Mouse (Mus musculus) ES-Bruce4 (cell line): ENCODE results near the gene Nme7.

Source experiments
- CTCF ChIP-seq: IDR thresholded peaks from one replicate; pipeline ENCODE4 v1.8.1; 2011; ENCODE audit warnings: low read depth, low read length
- POLR2A ChIP-seq: IDR thresholded peaks from one replicate; pipeline ENCODE4 v1.8.1; 2011; ENCODE audit warnings: low read length; ENCODE audit not compliant: insufficient read depth

DNA sequence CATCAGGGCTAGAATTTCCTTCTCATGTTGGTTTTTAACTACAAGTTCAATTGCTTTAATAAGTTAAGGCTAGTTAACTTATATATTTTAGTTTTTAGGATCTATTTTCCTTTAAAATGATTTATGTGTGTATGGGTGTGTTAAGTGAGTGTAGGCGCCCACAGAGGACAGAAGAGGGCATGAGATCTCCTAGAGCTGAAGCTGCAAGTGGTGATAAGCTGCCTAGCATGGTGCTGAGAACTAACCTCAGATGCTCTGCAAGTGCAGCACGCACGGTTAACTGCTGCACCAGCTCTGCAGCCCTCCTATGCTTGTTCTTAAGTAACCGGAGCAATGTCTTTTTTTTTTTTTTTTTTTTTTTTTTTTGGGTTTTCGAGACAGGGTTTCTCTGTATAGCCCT is 7.4 kb upstream of the Nme7 start:
- TF ChIP-seq CTCF (no peak), POLR2A (no peak)
